In genomic region chr7:143905606-143906005, GRCm38 (mm10) we compare ENCODE assay signal across 15 mouse cellular contexts. TPM values are rescaled to one million over a fixed set of nuclear protein-coding genes. Genes with fewer than 3 reads are reported as not detected.
DNase-seq lines count a peak whose midpoint lies in the region; ATAC-seq lines count a peak whose summit lies in the region.
"Had no signal": no experiment of that assay in that cellular context is flagged by ENCODE, and none has a peak within 500 bp of the region (broad histone marks: within the 10 kb centered on the region; RNA-seq: fewer than 3 reads in every experiment).

No protein-coding gene starts in this region.

- ATAC-seq in frontal cortex, adult (ENCODE audit: low TSS enrichment), result peak; percentile 89
- ATAC-seq in monocyte, adult 5-6 weeks (replicated peaks; ENCODE audit: insufficient number of reproducible peaks, low FRiP score, low TSS enrichment, poor library complexity, severe bottlenecking), result no peak
- ATAC-seq in megakaryocyte, adult 5-6 weeks (ENCODE audit: poor library complexity, severe bottlenecking), result no peak
- ATAC-seq: forebrain, embryonic 15.5 days; intestine, embryonic 15.5 days had no signal

- no peak for DNase-seq in frontal cortex, postnatal 25 days (ENCODE audit: low spot score in 2 of 2)
- peak; percentile 17 to 33 for DNase-seq in frontal cortex, postnatal 14 days (ENCODE audit: low spot score in 2 of 2)
- DNase-seq in left cerebral cortex, adult 11 months (ENCODE audit: low spot score), result peak; percentile 11
- peak; percentile 44 to 49 for DNase-seq in right cerebral cortex, adult 2 months (ENCODE audit: low spot score in 2 of 2)
- no peak for DNase-seq in kidney, postnatal 10 days
- DNase-seq: adrenal gland, postnatal 14 days; spleen, adult 18-20 months had no signal

RNA-seq across cellular contexts. Expression of gene Gm498, which starts 39.0 kb away (rescaled TPM):
- total RNA-seq in monocyte, adult 5-6 weeks (2017), result not detected in 3 replicates
- total RNA-seq in megakaryocyte, adult 5-6 weeks (2015), result not detected in 2 replicates
- not detected in 2 replicates for total RNA-seq in megakaryocyte, adult 5-6 weeks (2017)
- total RNA-seq: adrenal gland, postnatal 14 days; common myeloid progenitor, adult 5-6 weeks; heart, adult 2 months; hematopoietic stem cell, adult 5-6 weeks had no signal

Comparison
In these comparisons a context has a peak if more than half of its experiments do, and no peak if none do; other contexts are left out.
1. DNase-seq: peak in frontal cortex, postnatal 14 days (2 of 2), left cerebral cortex, adult 11 months (single experiment) and right cerebral cortex, adult 2 months (2 of 2); none in frontal cortex, postnatal 25 days (0 of 2) and kidney, postnatal 10 days (single experiment).